Mouse (Mus musculus) cerebellum, postnatal 10 days (tissue): ENCODE data around the gene Fut8.

Experiments used
- DNase-seq, 2 experiments: peaks; one replicate each; pipeline ENCODE4 v3.0.0; 2021; ENCODE audit warnings: mixed read lengths in 2 of 2

The Fut8 gene

GRCm38 (mm10) chr12:77309507-77309906 is 71.6 kb downstream of the Fut8 start:
- no peak for DNase-seq

- DNase-seq = no peak
Observed at GRCm38 (mm10) chr12:77313502-77313901, 75.6 kb downstream of the Fut8 start.

- no peak for DNase-seq
Observed at GRCm38 (mm10) chr12:77324142-77324541, 86.2 kb downstream of the Fut8 start.

- DNase-seq = no peak
Observed at GRCm38 (mm10) chr12:77346521-77346920, 108.6 kb downstream of the Fut8 start.

GRCm38 (mm10) chr12:77349543-77349942 is 111.6 kb downstream of the Fut8 start:
- DNase-seq = no peak

- no peak for DNase-seq
Observed at GRCm38 (mm10) chr12:77415720-77416119, 177.8 kb downstream of the Fut8 start.

GRCm38 (mm10) chr12:77421667-77422393 is 183.9 kb downstream of the Fut8 start:
- DNase-seq = no peak

GRCm38 (mm10) chr12:77426093-77426492 is 188.2 kb downstream of the Fut8 start:
- no peak for DNase-seq

- DNase-seq = no peak
Observed at GRCm38 (mm10) chr12:77428165-77428564, 190.2 kb downstream of the Fut8 start.

GRCm38 (mm10) chr12:77429381-77429780 is 191.5 kb downstream of the Fut8 start:
- DNase-seq = no peak

- no peak for DNase-seq
Observed at GRCm38 (mm10) chr12:77436733-77437132, 198.8 kb downstream of the Fut8 start.

- DNase-seq = no peak
Observed at GRCm38 (mm10) chr12:77450816-77451215, 212.9 kb downstream of the Fut8 start.

- DNase-seq = no peak
Observed at GRCm38 (mm10) chr12:77466178-77466577, 228.3 kb downstream of the Fut8 start.

- no peak for DNase-seq
Observed at GRCm38 (mm10) chr12:77479931-77480330, 242.0 kb downstream of the Fut8 start.

GRCm38 (mm10) chr12:77481153-77481552 is 243.2 kb downstream of the Fut8 start:
- no peak for DNase-seq

- DNase-seq = peak; percentile 82 to 86
Observed at GRCm38 (mm10) chr12:77481799-77482198, 243.9 kb downstream of the Fut8 start.

GRCm38 (mm10) chr12:77483180-77483855 is 245.4 kb downstream of the Fut8 start:
- DNase-seq = no peak

GRCm38 (mm10) chr12:77484761-77485160 is 246.8 kb downstream of the Fut8 start:
- peak; percentile 32 to 56 for DNase-seq

- peak; percentile 87 for DNase-seq
Observed at GRCm38 (mm10) chr12:77491478-77491877, 253.6 kb downstream of the Fut8 start.

- peak; percentile 25 to 43 for DNase-seq
Observed at GRCm38 (mm10) chr12:77495781-77496180, 257.9 kb downstream of the Fut8 start.

GRCm38 (mm10) chr12:77498153-77498552 is 260.2 kb downstream of the Fut8 start:
- no peak for DNase-seq

- peak; percentile 90 to 92 for DNase-seq
Observed at GRCm38 (mm10) chr12:77500439-77501055, 262.6 kb downstream of the Fut8 start.

- peak; percentile 67 to 73 for DNase-seq
Observed at GRCm38 (mm10) chr12:77501466-77502240, 263.7 kb downstream of the Fut8 start.
